Mouse (Mus musculus): ENCODE results near the gene H60b.
"Not testable (repeated sequence)": the region's sequence is repeated elsewhere in the genome, so short reads cannot be mapped to it uniquely, and the experiment has no call there.

Gene H60b

GRCm38 (mm10) chr10:22163705-22164583 is 5.6 kb downstream of the H60b start:
- in situ Hi-C loops (cut with MboI): not testable (repeated sequence)

DNA sequence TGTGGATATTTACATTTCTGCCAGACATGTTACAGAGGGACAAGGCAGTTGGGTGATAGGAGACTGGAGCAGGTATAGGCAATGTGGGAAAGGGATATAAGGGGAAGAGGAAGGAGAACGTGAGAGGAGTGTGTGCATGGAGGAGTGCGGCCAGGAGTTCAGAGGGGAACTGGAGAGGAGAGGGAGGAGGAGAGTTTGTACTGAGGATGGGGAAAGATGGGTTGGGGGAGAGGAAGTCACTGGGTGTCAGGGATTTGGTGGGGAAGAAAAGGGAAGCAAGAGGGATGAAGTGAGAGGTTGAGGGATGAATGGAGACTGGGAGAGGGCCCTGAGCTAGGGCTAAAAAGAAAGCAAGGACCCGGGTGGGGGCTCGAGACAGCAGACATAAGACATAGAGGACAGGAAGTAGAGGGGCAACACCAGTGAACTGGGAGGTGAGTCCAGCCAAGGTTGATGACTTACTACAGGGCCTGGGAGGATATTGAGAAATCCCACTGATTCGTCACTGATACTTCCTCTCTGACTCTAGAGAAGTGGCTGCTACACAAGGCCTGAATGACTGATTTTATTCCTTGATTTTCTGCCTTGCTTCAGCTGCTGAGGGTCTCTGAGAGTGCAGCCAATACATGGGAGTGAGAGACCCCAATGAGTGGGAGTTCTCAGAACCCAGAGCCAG is 7.1 kb downstream of the H60b start:
- in situ Hi-C loops (cut with MboI): not testable (repeated sequence)

DNA sequence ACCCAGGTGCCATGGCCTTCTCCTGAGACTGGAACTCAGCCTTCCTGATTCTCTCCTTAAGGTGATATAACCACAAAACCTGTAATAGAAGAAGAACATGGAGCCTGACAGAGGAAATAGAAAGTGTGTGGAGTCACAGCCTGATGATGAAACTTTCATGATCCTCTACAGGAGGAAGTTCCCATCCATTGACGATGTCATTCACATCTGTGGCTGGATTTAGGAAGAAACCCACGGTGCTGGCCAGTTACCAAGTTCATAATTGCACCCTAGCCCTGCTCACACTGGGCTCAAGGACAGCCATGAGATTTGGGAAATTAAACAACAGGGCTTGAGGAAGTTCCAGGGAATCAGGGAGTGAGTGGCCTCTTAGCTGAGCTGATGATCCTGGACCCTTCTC is 7.6 kb downstream of the H60b start:
- in situ Hi-C loops (cut with MboI): not testable (repeated sequence)

GRCm38 (mm10) chr10:22167061-22167460 is 8.7 kb downstream of the H60b start:
- in situ Hi-C loops (cut with MboI): not testable (repeated sequence)

- in situ Hi-C loops (cut with MboI): not testable (repeated sequence)
Measured at GRCm38 (mm10) chr10:22169116-22169515, 10.7 kb downstream of the H60b start.

GRCm38 (mm10) chr10:22172431-22173334 is 14.3 kb downstream of the H60b start:
- in situ Hi-C loops (cut with MboI): not testable (repeated sequence)

- in situ Hi-C loops (cut with MboI): not testable (repeated sequence)
Measured at GRCm38 (mm10) chr10:22173335-22174189, 15.2 kb downstream of the H60b start.

DNA sequence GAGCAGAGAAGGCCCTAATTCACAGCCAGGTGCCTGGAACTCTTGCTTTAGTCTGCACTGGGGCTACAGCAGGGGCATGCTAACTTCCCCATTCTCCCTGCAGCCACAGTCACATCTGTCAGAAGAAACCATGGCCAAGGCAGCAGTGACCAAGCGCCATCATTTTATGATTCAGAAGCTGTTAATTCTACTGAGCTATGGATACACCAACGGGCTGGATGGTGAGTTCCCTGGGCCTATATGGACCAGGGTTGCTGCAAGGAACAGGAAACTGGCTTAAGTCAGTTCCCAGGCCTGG is 15.8 kb downstream of the H60b start:
- in situ Hi-C loops (cut with MboI): not testable (repeated sequence)

DNA sequence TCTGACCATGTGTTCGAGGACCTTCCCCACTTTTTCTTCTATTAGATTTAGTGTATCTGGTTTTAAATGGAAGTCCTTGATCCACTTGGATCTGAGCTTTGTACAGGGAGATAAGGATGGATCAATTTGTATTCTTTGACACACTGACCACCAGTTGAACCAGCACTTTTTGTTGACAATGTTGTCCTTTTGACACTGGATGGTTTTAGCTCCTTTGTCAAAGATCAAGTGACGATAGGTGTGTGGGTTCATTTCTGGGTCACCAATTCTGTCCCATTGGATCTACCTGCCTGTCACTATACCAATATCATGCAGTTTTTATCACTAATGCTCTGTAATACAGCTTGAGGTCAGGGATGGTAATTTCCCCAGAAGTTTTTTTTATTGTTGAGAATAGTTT is 18.1 kb downstream of the H60b start:
- in situ Hi-C loops (cut with MboI): not testable (repeated sequence)

DNA sequence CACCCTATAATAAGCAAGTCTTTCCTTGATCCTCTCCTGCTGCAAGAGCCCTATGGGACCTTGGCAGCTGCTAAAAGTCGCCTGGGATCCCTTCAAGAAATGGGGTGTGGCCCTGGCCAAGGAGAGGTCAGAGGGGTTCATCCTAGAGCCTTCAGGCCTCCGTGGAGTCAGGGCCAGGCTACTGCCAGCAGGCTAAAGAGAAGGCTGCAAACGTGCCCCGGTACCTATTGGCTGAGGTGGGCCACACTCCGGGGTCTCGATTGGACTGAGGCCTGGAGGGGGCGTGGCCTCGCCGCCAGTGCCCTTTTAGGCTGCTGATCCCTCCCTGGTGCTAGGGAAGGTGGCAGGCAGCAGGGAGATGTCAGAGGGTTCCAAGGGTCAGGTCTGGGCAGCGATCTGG is 32.6 kb downstream of the H60b start:
- in situ Hi-C loops (cut with MboI): not testable (repeated sequence)

GRCm38 (mm10) chr10:22201352-22201751 is 43.0 kb downstream of the H60b start:
- in situ Hi-C loops (cut with MboI): not testable (repeated sequence)

DNA sequence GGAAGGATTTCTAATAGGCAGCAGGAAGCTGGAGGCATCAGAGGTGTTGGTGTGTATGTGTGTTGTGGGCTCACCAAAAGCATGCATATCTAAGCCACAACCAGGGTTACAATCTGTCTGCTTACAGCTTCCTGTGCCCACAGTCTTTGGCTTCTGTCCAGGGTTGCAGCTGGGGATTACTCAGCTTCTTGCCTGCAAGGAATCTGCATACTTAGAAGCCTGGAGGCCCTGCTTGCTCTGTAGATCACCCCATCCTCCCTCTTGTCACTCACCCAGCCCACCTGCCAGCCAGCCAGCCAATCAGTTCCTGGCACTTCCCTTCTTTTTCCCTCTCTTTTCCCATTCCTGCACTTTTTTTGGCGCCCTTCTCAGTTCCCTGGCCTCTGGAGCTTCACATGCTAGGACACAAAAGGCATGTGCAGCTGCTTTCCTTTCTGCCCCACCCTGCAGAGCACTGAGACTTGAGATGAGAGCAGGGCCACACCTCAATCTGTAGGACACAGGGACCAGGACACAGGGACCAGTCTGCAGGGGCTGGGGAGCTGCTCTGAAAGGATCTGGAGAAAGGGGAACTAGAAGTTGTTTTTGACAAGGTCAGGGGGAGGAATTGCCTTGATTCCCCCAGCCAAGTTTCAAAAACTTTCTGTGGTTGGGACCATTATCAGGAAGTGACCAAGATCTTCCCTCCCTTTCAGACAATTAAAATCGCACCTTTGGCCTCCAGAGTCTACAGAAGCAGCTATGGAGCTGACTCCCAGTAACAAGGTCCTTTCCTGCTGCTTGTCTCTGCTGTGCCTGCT is 44.6 kb downstream of the H60b start:
- in situ Hi-C loops (cut with MboI): not testable (repeated sequence)

DNA sequence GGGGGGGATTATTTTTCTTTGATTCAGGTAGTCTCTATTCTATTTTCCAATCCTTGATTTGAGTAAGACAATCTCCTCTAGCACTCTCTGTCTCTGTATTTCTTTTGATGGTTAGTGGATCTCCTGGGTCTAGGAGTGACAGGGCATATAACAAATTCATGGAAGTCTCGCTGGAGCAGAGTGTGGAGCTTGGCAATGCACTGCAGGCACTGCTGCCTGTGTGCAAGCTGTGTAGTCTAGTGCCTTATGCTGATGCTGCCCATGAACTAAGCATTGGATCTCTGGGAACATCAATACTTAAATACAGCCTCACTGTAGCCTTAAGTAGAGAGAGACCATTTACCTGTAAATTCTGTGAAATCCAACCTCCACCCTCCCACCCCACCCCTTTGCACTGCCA is 48.1 kb downstream of the H60b start:
- in situ Hi-C loops (cut with MboI): not testable (repeated sequence)

GRCm38 (mm10) chr10:22212012-22212696 is 53.8 kb downstream of the H60b start:
- in situ Hi-C loops (cut with MboI): not testable (repeated sequence)

GRCm38 (mm10) chr10:22223474-22224349 is 65.3 kb downstream of the H60b start:
- in situ Hi-C loops (cut with MboI): not testable (repeated sequence)

DNA sequence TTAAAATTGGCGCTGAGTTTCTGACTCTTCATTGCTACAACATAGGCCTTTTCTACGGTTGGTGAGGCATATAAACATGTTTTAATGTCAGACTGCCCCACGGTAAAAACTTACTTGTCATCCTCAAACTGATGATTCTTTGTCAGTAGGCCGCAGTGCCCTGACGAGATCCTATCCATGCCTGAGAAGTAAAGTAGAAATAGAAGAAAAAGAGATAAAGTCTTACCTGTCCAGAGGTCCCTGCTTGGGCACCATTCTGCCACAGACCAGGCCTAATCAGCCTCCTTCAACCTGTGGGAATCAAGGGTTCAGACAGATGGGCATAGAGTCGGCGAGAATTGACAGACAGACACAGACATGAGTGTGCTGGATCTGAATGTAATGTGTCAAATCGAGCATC is 106.7 kb downstream of the H60b start:
- in situ Hi-C loops (cut with MboI): no loop called here

GRCm38 (mm10) chr10:22270879-22271786 is 112.7 kb downstream of the H60b start:
- in situ Hi-C loops (cut with MboI): not testable (repeated sequence)
